Mouse (Mus musculus) brain, embryonic 14.5 days (tissue): ENCODE data around the gene Ctdsp2.

Experiments
- CTCF ChIP-seq: fragments of 200-500 bp; IDR thresholded peaks from 2 replicates; pipeline ENCODE4 v1.5.1; 2012; ENCODE audit warnings: inconsistent platforms, mild to moderate bottlenecking, moderate library complexity, borderline replicate concordance; ENCODE audit not compliant: insufficient read depth, insufficient read length; ENCODE audit errors: extremely low read depth
- POLR2A ChIP-seq: fragments of 200-500 bp; IDR thresholded peaks from 2 replicates; pipeline ENCODE4 v1.6.1; 2012; ENCODE audit warnings: mild to moderate bottlenecking, inconsistent platforms, borderline replicate concordance; ENCODE audit not compliant: poor library complexity, insufficient read depth, insufficient read length, severe bottlenecking; ENCODE audit errors: extremely low read depth

DNA sequence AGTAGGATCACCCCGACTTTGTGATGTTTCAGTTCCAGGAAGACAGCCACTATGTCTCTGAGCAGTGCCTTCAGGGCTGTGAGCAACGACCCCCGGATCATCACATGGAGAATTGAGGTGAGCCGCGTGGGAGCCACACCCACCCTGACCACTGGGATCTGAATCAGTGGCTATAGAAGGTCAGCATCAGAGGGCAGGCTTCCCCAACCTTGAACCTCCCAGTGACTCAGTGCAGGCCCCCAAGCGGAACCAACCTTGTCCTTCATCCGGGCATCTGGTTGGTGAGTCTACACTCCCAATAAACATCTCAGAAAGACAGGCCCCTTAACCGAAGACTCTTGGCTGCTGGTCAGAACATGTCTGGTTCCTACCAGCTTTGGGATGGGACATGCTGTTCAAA, 24.8 kb downstream of the Ctdsp2 start:
- TF ChIP-seq CTCF (no peak), POLR2A (no peak)
